Mouse (Mus musculus) adrenal gland, postnatal 25 days (tissue): ENCODE measurements around the gene Arhgef16. TPM values are rescaled to one million over a fixed set of nuclear protein-coding genes. Genes with fewer than 3 reads are reported as not detected.

Experiments used
- DNase-seq: peaks from one replicate; pipeline ENCODE4 v3.0.0; 2021; ENCODE audit warnings: mixed read lengths
- long read RNA-seq: library from polyadenylated mRNA; stranded (forward); transcript quantifications from one replicate; pipeline ENCODE4 v2.0.0, GENCODE M21; 2021
- total RNA-seq: library from RNA; stranded (reverse); gene quantifications from 2 replicates; pipeline ENCODE4 v1.2.3, GENCODE M21; 2021

The Arhgef16 gene
- total RNA-seq: 0.21 and 0.62 TPM in 2 replicates
- long read RNA-seq, partial matches to known transcripts: 0 of 3 reads
- long read RNA-seq, other reads (novel, unspliced or antisense): 3 of 3 reads

- peak; percentile 27 for DNase-seq
Measured at GRCm38 (mm10) chr4:154301466-154301881, at the start of gene Arhgef16. Arhgef16 (minus strand) TSS chr4:154301676.

GRCm38 (mm10) chr4:154348197-154348786 is 46.8 kb upstream of the Arhgef16 start:
- DNase-seq: no peak

GRCm38 (mm10) chr4:154346731-154347522 is 45.5 kb upstream of the Arhgef16 start:
- no peak for DNase-seq

- DNase-seq: no peak
Measured at GRCm38 (mm10) chr4:154336650-154337049, 35.2 kb upstream of the Arhgef16 start.

DNA sequence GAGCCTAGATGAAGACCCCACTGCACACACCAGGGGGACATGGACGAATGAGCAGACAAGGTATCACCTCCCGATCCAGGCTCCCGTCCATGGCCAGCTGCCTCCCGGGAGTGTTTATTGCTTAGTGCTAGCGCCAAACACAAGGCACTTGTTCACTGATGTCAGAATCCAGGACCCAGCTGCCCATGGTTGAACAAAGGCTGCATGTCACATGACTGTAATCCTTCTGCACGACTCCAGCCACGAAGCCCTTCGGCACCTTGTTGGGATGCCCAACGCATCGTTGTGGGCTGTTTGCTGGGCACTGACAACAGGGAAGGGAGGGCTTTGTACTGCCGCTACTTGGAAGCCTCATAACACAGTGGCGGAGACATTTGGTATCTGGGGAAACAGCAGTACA is 34.3 kb upstream of the Arhgef16 start, which contains the start of gene B230104I21Rik:
Gene B230104I21Rik (plus strand): TSS at position 367 of the 400 bp plus-strand sequence.
- DNase-seq: no peak

- peak; percentile 56 for DNase-seq
Measured at GRCm38 (mm10) chr4:154334699-154335402, 33.4 kb upstream of the Arhgef16 start.

GRCm38 (mm10) chr4:154333300-154333699 is 31.8 kb upstream of the Arhgef16 start:
- DNase-seq: no peak

DNA sequence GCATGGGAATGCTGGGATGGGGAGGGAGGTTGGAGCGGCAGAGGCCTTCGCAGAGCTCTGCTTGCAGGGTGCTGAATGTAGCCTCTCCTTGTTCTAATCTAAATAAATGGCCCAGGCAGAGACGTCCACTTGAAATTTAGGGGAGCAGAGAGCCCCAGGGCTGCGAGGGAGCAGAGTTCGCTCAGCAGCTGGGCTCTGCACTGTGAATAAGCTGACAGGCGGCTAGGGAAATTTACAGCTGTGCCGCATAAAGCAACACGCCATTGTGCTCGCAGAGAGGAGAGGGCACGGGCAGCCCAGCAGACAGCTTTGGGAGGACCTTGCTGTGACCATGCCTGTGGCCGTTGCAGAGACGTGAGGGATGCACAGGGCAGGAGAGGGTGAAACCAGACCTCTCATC is 29.8 kb upstream of the Arhgef16 start:
- DNase-seq: no peak

DNA sequence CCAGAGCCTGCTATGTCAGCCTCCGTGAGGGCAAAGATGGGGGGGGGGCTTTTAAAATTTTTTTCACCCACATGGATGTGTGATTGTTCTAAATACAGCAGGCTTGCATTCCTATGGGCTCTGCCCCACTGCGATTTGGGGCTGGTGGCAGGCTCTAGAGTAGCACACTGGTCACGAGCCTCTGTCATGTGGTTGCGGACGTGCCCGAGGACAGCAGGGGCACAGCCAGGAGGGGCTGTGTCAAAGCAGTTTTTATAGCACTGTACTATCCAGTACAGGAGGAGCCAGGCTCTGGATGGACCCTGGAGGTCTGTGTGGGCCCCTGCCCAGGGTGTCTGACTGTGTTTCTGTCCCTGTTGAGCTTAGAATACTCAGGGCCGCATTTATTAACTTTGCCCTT is 28.5 kb upstream of the Arhgef16 start:
- no peak for DNase-seq

GRCm38 (mm10) chr4:154328836-154329235 is 27.4 kb upstream of the Arhgef16 start:
- peak; percentile 48 for DNase-seq

- no peak for DNase-seq
Measured at GRCm38 (mm10) chr4:154328431-154328830, 27.0 kb upstream of the Arhgef16 start.

GRCm38 (mm10) chr4:154325410-154325809 is 23.9 kb upstream of the Arhgef16 start:
- DNase-seq: no peak

DNA sequence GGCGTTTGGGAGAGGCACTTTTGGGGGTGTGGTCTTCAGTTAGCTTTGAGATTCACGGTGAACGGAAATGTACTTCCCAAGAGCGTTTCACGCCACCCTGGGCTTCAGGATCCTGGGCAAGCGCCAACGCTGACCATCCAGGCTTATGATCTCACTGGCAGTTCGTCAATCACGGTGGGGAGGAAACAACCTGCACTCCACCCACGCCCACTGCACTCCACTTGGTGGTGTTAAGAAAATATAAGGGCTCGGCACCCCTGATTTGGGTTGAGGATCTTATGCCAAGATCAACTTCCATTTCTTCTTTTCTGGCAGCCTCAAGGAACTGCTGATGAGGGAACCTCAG is 12.1 kb upstream of the Arhgef16 start:
- no peak for DNase-seq

GRCm38 (mm10) chr4:154312935-154313621 is 11.6 kb upstream of the Arhgef16 start:
- no peak for DNase-seq

DNA sequence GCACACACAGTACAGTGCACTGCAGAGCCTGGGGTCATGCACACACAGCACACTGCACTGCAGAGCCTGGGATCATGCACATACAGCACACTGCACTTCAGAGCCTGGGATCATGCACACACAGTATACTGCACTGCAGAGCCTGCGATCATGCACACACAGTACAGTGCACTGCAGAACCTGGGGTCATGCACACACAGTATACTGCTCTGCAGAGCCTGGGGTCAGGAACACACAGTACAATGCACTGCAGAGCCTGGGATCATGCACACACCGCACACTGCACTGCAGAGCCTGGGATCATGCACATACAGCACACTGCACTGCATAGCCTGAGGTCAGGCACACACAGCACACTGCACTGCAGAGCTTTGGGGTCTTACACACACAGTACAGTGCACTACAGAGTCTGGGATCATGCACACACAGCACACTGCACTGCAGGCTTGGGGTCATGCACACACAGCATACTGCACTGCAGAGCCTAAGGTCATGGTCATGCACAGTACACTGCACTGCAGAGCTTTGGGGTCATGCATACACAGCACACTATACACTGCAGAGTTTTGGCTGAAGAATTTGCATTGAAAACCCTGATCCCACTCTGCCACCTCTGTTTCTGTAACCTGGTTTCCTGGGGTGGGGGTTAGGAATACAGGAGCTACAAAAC is 10.8 kb upstream of the Arhgef16 start:
- no peak for DNase-seq

DNA sequence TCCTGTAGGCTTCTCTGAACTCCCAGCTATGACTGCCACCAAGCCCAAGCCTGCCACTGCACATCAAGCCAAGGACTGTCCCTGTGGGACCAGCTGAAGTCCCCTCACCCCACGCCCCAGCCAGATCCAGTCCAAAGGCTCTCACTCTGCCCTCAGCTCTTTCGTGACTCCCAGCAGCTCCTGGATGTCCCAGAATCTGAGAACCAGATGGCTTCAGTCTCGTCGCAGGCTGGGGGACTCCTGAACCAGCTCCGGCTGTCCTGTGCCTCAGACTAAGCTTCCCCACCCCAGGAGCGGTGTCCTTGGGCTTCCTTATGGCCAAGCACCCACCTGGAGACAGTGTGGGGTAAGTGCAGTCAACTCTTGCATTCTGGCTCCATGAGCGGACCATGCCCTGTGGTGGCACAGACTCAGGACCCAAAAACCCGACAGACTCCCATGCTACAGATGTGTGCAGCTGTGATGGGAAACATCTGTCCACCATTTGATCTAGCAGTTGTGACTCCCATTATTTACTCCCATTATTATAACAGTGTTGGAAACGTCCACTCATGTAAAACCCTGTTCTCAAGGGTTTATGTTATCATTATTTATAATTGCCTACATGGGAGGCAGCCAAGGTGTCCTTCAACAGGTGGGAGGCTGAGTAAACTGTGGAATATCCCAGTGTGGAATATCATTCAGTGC is 9.2 kb upstream of the Arhgef16 start:
- DNase-seq: no peak

GRCm38 (mm10) chr4:154309131-154309530 is 7.7 kb upstream of the Arhgef16 start:
- DNase-seq: no peak

DNA sequence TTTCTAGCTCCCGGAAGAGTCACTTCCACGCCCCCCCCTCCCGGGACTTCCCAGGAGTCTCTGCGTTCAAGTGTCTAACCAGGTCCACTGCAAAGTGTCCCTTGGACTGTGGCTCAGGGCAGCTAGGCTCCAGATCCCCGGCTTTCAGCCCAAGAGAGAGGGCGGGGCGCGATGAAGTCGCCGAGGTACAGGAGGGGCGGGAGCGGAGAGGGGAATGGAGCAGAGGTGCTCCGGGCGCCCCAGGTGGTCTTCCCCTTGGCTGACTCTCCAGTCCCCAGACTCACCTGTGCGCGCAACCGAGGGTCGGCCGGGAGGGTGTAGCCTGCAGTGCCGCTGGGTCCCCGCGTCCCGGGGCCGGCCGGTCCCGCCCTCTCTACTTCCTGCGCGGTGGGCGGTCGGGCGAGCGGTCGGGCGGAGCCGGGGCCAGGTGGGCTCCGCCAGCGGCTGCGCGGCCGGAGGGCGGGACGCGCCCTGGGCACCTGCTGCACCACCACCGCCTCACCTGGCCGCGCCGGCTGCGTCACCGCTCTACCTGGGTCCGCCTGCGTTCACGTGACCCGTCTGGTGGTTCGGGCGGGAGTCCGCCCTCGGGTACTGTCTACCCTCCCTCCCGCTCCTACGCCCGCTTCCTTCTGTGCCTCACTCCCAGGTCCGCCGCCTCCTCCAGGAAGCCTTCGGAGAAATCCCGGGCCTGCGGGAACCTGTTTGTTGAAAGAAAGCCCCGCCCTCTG is 1.8 kb downstream of the Arhgef16 start:
- DNase-seq: no peak

DNA sequence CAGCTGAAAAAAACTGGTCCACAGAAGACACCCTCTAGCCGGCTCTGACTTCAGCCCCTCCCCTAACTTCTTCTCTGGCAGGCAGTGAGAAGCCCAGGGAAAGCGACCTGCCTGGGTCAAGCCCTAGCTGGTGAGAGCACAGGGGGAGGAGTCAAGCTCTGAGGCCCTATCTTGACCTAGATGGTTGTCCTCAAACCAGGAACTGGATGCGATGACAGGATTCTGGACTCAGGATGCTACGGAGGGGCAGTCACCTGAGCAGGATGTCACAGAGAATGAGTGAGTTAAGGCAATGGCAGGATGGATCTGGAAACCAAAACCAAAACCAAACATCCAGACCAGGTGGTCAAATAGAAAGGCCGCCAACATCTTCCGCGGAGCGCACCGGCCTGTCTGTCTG is 3.7 kb downstream of the Arhgef16 start:
- no peak for DNase-seq

GRCm38 (mm10) chr4:154294262-154294731 is 7.2 kb downstream of the Arhgef16 start:
- DNase-seq: no peak
